Mouse (Mus musculus) liver, postnatal 0 days (tissue): ENCODE measurements around the gene H2-Ab1.

Experiments used
- CTCF ChIP-seq: sonication (generic); IDR thresholded peaks from 2 replicates; pipeline ENCODE4 v1.5.1; 2016; ENCODE audit warnings: antibody characterized with exemption, low read depth
- EP300 ChIP-seq: IDR thresholded peaks from 2 replicates; pipeline ENCODE4 v1.6.1; 2016; ENCODE audit warnings: antibody characterized with exemption, low read depth, mild to moderate bottlenecking

GRCm38 (mm10) chr17:34287648-34288047 is 30.2 kb downstream of the H2-Ab1 start, which contains the start of gene H2-Aa:
- TF ChIP-seq CTCF (no peak), EP300 (no peak)
